ENCODE assay signal across 28 mouse cellular contexts in the genomic region with DNA sequence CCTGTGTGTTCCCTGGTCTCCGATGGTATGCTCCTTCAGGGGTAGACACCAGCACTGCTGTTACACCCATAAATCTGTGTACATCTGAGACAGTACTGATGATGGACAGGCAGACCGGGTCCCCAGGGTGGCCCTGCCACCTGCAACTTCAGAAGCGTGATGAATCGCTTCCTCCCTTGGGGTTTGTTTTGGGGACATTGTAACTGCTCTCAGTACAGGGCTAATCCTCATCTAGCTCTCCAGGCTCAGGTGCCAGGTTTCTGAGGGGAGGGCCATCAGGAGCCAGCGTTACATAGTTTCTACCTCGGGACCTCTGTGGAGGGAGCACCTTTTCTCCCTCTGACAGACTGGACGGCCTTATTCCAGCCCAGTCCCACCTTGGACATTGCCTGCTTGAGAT. TPM values are rescaled to one million over a fixed set of nuclear protein-coding genes. Genes with fewer than 3 reads are reported as not detected.
DNase-seq lines count a peak whose midpoint lies in the region; ATAC-seq and TF ChIP-seq lines count a peak whose summit lies in the region.
"Had no signal": no experiment of that assay in that cellular context is flagged by ENCODE, and none has a peak within 500 bp of the region (broad histone marks: within the 10 kb centered on the region; RNA-seq: fewer than 3 reads in every experiment).

No protein-coding gene starts in this region.

- H3K9ac ChIP-seq in heart, postnatal 0 days (replicated peaks; ENCODE audit: low read depth, low read length) = no peak overlapping the region
- no peak overlapping the region for H3K9ac ChIP-seq in CH12.LX (ENCODE audit: insufficient read depth, low read depth)
- H3K9ac ChIP-seq: embryonic facial prominence, embryonic 13.5 days; forebrain, embryonic 12.5 days; forebrain, embryonic 15.5 days; heart, embryonic 12.5 days; hindbrain, embryonic 13.5 days; intestine, embryonic 15.5 days had no signal

- WGBS in cerebellum, adult 2 months = 74% methylated on average over 7 of the region's 7 CpGs
- 76% methylated on average over 7 of the region's 7 CpGs for WGBS in heart, postnatal 0 days

- peaks cover 46% of the 10 kb centered on the region for H3K4me1 ChIP-seq in cerebellum, adult 2 months (ENCODE audit: control insufficient read depth, insufficient read depth, low read length)
- H3K4me1 ChIP-seq in heart, postnatal 0 days (ENCODE audit: control insufficient read depth, insufficient read depth) = peaks cover 44% of the 10 kb centered on the region
- peaks cover 0 to 8% of the 10 kb centered on the region in 2 experiments; a peak in 1 of 4 replicates for H3K4me1 ChIP-seq in CH12.LX (ENCODE audit: control insufficient read depth in 1 of 2, insufficient read depth in 2 of 2)
- H3K4me1 ChIP-seq: forebrain, embryonic 15.5 days had no signal

- H3K36me3 ChIP-seq in heart, postnatal 0 days (replicated peaks; ENCODE audit: control insufficient read depth, insufficient read depth, low read length) = no peaks in the 10 kb centered on the region
- H3K36me3 ChIP-seq in CH12.LX (replicated peaks in 1 of 2; ENCODE audit: control insufficient read depth in 1 of 2, insufficient read depth in 1 of 2, low read length in 1 of 2) = no peaks in the 10 kb centered on the region
- H3K36me3 ChIP-seq: embryonic facial prominence, embryonic 10.5 days; forebrain, embryonic 12.5 days; forebrain, embryonic 15.5 days; heart, embryonic 12.5 days; hindbrain, embryonic 10.5 days; hindbrain, embryonic 13.5 days; intestine, embryonic 15.5 days had no signal

- TF ChIP-seq CTCF in cerebellum, adult 2 months (IDR thresholded peaks at IDR 0.05; ENCODE audit: borderline replicate concordance, insufficient read depth, low read depth, low read length) = no peak
- no peak for TF ChIP-seq CTCF in heart, postnatal 0 days (IDR thresholded peaks at IDR 0.05; ENCODE audit: low read depth)
- TF ChIP-seq CTCF in CH12.LX (conservative IDR thresholded peaks at IDR 0.05 in 1 of 2, IDR thresholded peaks at IDR 0.05 in 1 of 2; ENCODE audit: low read depth in 2 of 2, low read length in 2 of 2) = no peak

- H3K4me3 ChIP-seq in cerebellum, adult 2 months (replicated peaks; ENCODE audit: insufficient read depth, low read depth, low read length) = no peak overlapping the region
- H3K4me3 ChIP-seq in heart, postnatal 0 days (ENCODE audit: low read depth, low read length) = no peak overlapping the region
- no peak overlapping the region for H3K4me3 ChIP-seq in CH12.LX (replicated peaks in 1 of 3; ENCODE audit: low read depth in 2 of 3, low read length in 2 of 3, poor library complexity in 1 of 3)
- H3K4me3 ChIP-seq: embryonic facial prominence, embryonic 10.5 days; embryonic facial prominence, embryonic 13.5 days; erythroblast, embryonic 14.5 days; forebrain, embryonic 12.5 days; forebrain, embryonic 15.5 days; heart, adult 2 months; heart, embryonic 12.5 days; hindbrain, embryonic 10.5 days; hindbrain, embryonic 13.5 days; intestine, embryonic 15.5 days had no signal

- dilution Hi-C loops in CH12.LX (cut with MboI; ENCODE audit: extremely low pct_ligation_motif_present, extremely low pct_unique_long_range_greater_than_20kb, low sequenced_read_pairs) = no loop called here

- H3K9me3 ChIP-seq in heart, postnatal 0 days (replicated peaks; ENCODE audit: control insufficient read depth, low read length) = no peaks in the 10 kb centered on the region
- H3K9me3 ChIP-seq in CH12.LX (replicated peaks; ENCODE audit: low read length) = peaks cover 3% of the 10 kb centered on the region
- H3K9me3 ChIP-seq: embryonic facial prominence, embryonic 10.5 days; embryonic facial prominence, embryonic 13.5 days; forebrain, embryonic 12.5 days; forebrain, embryonic 15.5 days; heart, embryonic 12.5 days; hindbrain, embryonic 10.5 days; hindbrain, embryonic 13.5 days; intestine, embryonic 15.5 days had no signal

- TF ChIP-seq EP300 in heart, postnatal 0 days (IDR thresholded peaks at IDR 0.05; ENCODE audit: low read depth) = no peak
- no peak for TF ChIP-seq EP300 in CH12.LX (IDR thresholded peaks at IDR 0.05; ENCODE audit: low read length)

- H3K4me2 ChIP-seq in heart, postnatal 0 days (ENCODE audit: low read depth, low read length) = no peak overlapping the region
- no peak overlapping the region for H3K4me2 ChIP-seq in CH12.LX (ENCODE audit: insufficient read depth, low read depth, poor library complexity, severe bottlenecking)
- H3K4me2 ChIP-seq: embryonic facial prominence, embryonic 13.5 days; forebrain, embryonic 12.5 days; forebrain, embryonic 15.5 days; heart, embryonic 12.5 days; hindbrain, embryonic 13.5 days; intestine, embryonic 15.5 days had no signal

- in situ Hi-C loops in CH12.LX (cut with MboI; ENCODE audit: low pct_ligation_motif_present, low pct_unique_long_range_greater_than_20kb, low sequenced_read_pairs) = no loop called here

- peak overlapping the region; percentile 10; the same call in 1 of the 2 replicates for H3K27ac ChIP-seq in cerebellum, adult 2 months (ENCODE audit: insufficient read depth, low read length)
- H3K27ac ChIP-seq in heart, postnatal 0 days (ENCODE audit: low read depth) = peak overlapping the region; percentile 59
- H3K27ac ChIP-seq in CH12.LX (ENCODE audit: insufficient read depth, low read depth) = no peak overlapping the region
- H3K27ac ChIP-seq: embryonic facial prominence, embryonic 10.5 days; embryonic facial prominence, embryonic 13.5 days; forebrain, embryonic 12.5 days; forebrain, embryonic 15.5 days; hindbrain, embryonic 10.5 days; hindbrain, embryonic 13.5 days; intestine, embryonic 15.5 days had no signal

- H3K79me2 ChIP-seq in CH12.LX (replicated peaks; ENCODE audit: control insufficient read depth, extremely low read depth, insufficient read depth, poor library complexity, severe bottlenecking) = no peaks in the 10 kb centered on the region

- no peaks in the 10 kb centered on the region for H3K27me3 ChIP-seq in cerebellum, adult 2 months (ENCODE audit: control insufficient read depth, insufficient read depth, low read length)
- H3K27me3 ChIP-seq in heart, postnatal 0 days (ENCODE audit: control insufficient read depth, insufficient read depth, low read length) = no peaks in the 10 kb centered on the region
- H3K27me3 ChIP-seq in CH12.LX (replicated peaks) = peaks cover 92% of the 10 kb centered on the region
- H3K27me3 ChIP-seq: embryonic facial prominence, embryonic 13.5 days; forebrain, embryonic 12.5 days; forebrain, embryonic 15.5 days; heart, embryonic 12.5 days; hindbrain, embryonic 13.5 days; intestine, embryonic 15.5 days had no signal

- TF ChIP-seq RAD21 in CH12.LX (IDR thresholded peaks at IDR 0.05; ENCODE audit: low read depth, low read length) = no peak

- no peak for TF ChIP-seq POLR2A in cerebellum, adult 2 months (IDR thresholded peaks at IDR 0.05; ENCODE audit: borderline replicate concordance, insufficient read depth, low read length)
- no peak for TF ChIP-seq POLR2A in CH12.LX (IDR thresholded peaks at IDR 0.05; ENCODE audit: low read depth, low read length)

- no peak for DNase-seq in cerebellum, adult 2 months
- no peak for DNase-seq in cerebellum, postnatal 25 days
- no peak for DNase-seq in heart, postnatal 0 days (ENCODE audit: low spot score)
- DNase-seq in heart, adult 8-10 months (ENCODE audit: low spot score) = no peak
- DNase-seq in testis, postnatal 14 days (ENCODE audit: low spot score) = peak; percentile 60
- no peak for DNase-seq in testis, postnatal 10 days (ENCODE audit: low spot score)
- peak; percentile 13 for DNase-seq in CH12.LX (ENCODE audit: extremely low read depth)
- no peak for DNase-seq in spleen, postnatal 10 days (ENCODE audit: low spot score in 2 of 2)
- DNase-seq: adrenal gland, adult 8-10 months; adrenal gland, postnatal 25 days; embryo, embryonic 11 days; gastrocnemius, postnatal 25 days; heart, adult 2 months; heart, postnatal 10 days; heart, postnatal 36 days had no signal

- no peak for ATAC-seq in heart, postnatal 0 days (ENCODE audit: insufficient read depth, low read depth)
- ATAC-seq: activated CD4-positive, CD25-positive, alpha-beta regulatory T cell, adult 4 months; CD4-positive, CD25-positive, alpha-beta regulatory T cell, adult 4 months; forebrain, embryonic 15.5 days; hindbrain, embryonic 16.5 days; intestine, embryonic 15.5 days had no signal

TF ChIP-seq in CH12.LX, 34 proteins besides CTCF, POLR2A, EP300 and RAD21:
- no peak for TF ChIP-seq MAFK (IDR thresholded peaks at IDR 0.05; ENCODE audit: insufficient replicate concordance, low read length)
- no peak for TF ChIP-seq TCF12 (IDR thresholded peaks at IDR 0.05; ENCODE audit: low read depth, low read length)
- no peak for TF ChIP-seq ZC3H11A (IDR thresholded peaks at IDR 0.05; ENCODE audit: low read depth, low read length)
- TF ChIP-seq ZKSCAN1 (IDR thresholded peaks at IDR 0.05; ENCODE audit: borderline replicate concordance, low read depth, low read length) = no peak
- TF ChIP-seq POLR2AphosphoS2 (IDR thresholded peaks at IDR 0.05; ENCODE audit: low read depth, low read length) = no peak
- no peak for TF ChIP-seq UBTF (IDR thresholded peaks at IDR 0.05; ENCODE audit: low read depth, low read length)
- TF ChIP-seq IRF4 (IDR thresholded peaks at IDR 0.05; ENCODE audit: low read depth, low read length) = no peak
- no peak for TF ChIP-seq JUND (conservative IDR thresholded peaks at IDR 0.05; ENCODE audit: low read depth, low read length)
- no peak for TF ChIP-seq SMC3 (IDR thresholded peaks at IDR 0.05; ENCODE audit: low read depth, low read length)
- no peak for TF ChIP-seq KAT2A (IDR thresholded peaks at IDR 0.05; ENCODE audit: insufficient replicate concordance, low read length)
- TF ChIP-seq NELFE (IDR thresholded peaks at IDR 0.05; ENCODE audit: low read depth, low read length) = no peak
- no peak for TF ChIP-seq USF2 (conservative IDR thresholded peaks at IDR 0.05; ENCODE audit: low read depth, low read length)
- no peak for TF ChIP-seq ETS1 (conservative IDR thresholded peaks at IDR 0.05; ENCODE audit: low read depth, low read length)
- TF ChIP-seq HCFC1 (IDR thresholded peaks at IDR 0.05; ENCODE audit: low read depth, low read length) = no peak
- TF ChIP-seq MYC (IDR thresholded peaks at IDR 0.05; ENCODE audit: low read depth, low read length) = no peak
- no peak for TF ChIP-seq USF1 (IDR thresholded peaks at IDR 0.05; ENCODE audit: low read depth, low read length)
- no peak for TF ChIP-seq MEF2A (IDR thresholded peaks at IDR 0.05; ENCODE audit: borderline replicate concordance, low read depth, low read length)
- no peak for TF ChIP-seq PAX5 (IDR thresholded peaks at IDR 0.05; ENCODE audit: low read length)

RNA-seq across cellular contexts. Expression of a gene that starts 36.1 kb away (rescaled TPM):
- polyA plus RNA-seq in cerebellum, adult 2 months (2012; rRNA removed) = 36.0 and 37.7 TPM in 2 replicates
- 81.4 and 84.7 TPM in 2 replicates for total RNA-seq in heart, postnatal 0 days (2014; rRNA removed; ENCODE audit: low replicate concordance)
- polyA plus RNA-seq in heart, postnatal 0 days (2015; fragmentation: Nextera tagmentation; extraction: Ambion mirVana) = 9.6 and 11.3 TPM in 2 replicates
- total RNA-seq in heart, adult 8-10 months (2022) = 10 to 100 TPM; 51.4 to 56.2 (median 54.6) TPM
- 0.04 TPM in 2 replicates for total RNA-seq in CH12.LX (2012; rRNA removed)
- 0.03 TPM in 1 of 2 replicates, not detected in the other for total RNA-seq in CH12.LX (2014; rRNA removed)
- polyA plus RNA-seq in CH12.LX (2012; ENCODE audit: insufficient read length, low read depth) = 0.03 TPM in 1 of 2 replicates, not detected in the other
- total RNA-seq: common myeloid progenitor, adult 5-6 weeks had no signal
- polyA plus RNA-seq: erythroblast, embryonic 14.5 days had no signal

Comparison
In these comparisons a context has a peak if more than half of its experiments do, and no peak if none do; other contexts are left out.
1. DNase-seq: peak in testis, postnatal 14 days (single experiment) and CH12.LX (single experiment); none in cerebellum, adult 2 months (0 of 2), cerebellum, postnatal 25 days (0 of 2), heart, postnatal 0 days (single experiment), heart, adult 8-10 months (single experiment), testis, postnatal 10 days (single experiment) and spleen, postnatal 10 days (0 of 2).
2. RNA of a gene that starts 36.1 kb away (total RNA-seq): 81.4 to 84.7 TPM in heart, postnatal 0 days and 51.4 to 56.2 TPM in heart, adult 8-10 months; 0.03 to 0.04 TPM in CH12.LX; every median in the first group is over 10 times any median in the second.